Mouse (Mus musculus) thymus, postnatal 36 days (tissue): ENCODE data around the gene Cdk5rap1.
"Not testable (repeated sequence)": the region's sequence is repeated elsewhere in the genome, so short reads cannot be mapped to it uniquely, and the experiment has no call there.

ENCODE experiments used
- DNase-seq, 2 experiments: peaks; one replicate each; pipeline ENCODE4 v3.0.0; 2022; ENCODE audit warnings: mixed read lengths in 2 of 2

Gene Cdk5rap1

DNA sequence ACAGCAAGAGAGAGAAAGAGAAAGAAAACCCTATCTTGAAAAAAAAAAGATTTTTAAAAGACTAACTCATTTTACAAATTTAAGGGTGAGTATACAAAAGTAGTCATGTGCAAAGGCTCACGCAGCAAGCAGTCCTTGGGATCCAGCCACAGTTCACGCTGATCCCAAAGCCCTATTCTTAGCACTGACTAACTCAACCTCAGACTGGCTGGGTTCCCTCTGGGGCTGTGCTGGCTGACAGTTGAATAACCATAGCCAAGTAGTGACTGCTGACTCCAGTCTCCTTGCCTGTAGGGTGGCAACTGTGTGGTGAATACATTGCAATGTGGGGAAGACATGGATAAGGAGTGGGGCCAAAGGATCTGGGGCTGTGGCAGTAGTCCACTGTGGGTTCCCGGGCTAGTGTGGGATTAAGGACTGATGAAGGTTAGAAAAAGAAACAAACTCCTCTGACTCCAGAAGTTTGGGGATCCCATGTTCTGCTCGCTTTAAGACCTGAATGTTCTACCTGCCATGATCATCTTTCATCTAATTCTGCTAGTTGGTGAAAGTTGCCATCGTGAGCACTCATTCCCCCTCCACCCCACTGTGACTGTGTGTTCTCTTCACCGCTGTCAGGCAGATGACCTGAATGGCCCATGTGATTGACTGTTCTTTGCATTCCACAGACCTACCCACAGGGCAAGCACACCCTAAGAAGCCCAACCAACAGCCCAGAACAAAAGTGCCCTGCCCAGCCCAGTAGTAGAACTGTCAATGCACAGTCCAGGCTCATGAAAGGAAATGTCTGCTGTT is 2.2 kb upstream of the Cdk5rap1 start:
- DNase-seq, result no peak

- peak; percentile 60 to 65 for DNase-seq
These were observed 1.3 kb upstream of the Cdk5rap1 start for GRCm38 (mm10) chr2:154373961-154374632.

DNA sequence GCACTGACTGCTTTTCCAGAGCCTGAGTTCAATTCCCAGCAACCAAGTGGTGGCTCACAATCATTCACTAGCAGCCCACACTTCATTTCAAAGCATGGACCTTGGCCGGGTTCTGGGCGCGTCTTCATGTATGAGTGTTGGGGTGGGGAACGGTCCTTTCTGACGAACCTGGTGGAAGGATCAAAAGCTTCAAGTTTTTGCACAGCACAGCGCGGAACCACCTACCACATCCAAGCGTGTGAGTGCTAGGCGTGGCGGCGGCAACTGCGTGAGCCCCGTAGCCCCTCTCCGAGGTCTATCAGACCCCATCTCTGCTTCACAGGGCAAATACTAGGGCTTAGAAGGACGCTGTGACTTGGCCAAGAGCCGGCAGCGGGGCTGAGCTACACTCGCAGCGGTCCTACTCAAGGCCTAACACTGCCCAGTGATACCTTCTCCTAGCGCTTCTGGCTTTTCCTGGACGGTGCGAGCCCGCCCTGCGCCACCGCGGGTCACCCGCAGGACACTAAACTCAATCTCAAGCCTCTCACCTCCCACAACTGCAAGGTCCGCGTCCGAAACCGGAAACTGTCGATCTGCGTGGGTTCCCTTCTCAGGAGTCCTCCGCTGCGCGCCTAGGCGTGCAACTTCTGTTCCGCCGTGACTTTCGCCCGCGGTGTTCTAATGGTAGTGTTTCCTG is 520 bp downstream of the Cdk5rap1 start:
- peak; percentile 83 to 86 for DNase-seq

- no peak for DNase-seq
These were observed 5.3 kb downstream of the Cdk5rap1 start for GRCm38 (mm10) chr2:154367510-154367909.

DNA sequence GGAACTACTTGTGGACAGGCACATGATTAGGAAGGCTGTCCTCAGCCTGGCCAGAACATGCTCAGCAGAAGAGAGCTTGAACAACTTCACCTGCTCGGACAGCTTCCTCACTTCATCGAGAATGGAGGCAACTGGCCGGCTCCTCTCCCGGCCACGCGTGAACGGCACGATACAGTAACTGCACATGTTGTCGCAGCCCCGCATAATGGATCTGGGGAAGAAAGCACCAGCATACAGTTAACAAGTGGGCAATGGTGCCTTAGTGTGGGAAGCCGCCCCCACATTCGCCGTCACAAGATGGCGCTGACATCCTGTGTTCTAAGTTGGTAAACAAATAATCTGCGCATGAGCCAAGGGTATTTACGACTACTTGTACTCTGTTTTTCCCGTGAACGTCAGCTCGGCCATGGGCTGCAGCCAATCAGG is 18.8 kb downstream of the Cdk5rap1 start:
- not testable (repeated sequence) for DNase-seq

DNA sequence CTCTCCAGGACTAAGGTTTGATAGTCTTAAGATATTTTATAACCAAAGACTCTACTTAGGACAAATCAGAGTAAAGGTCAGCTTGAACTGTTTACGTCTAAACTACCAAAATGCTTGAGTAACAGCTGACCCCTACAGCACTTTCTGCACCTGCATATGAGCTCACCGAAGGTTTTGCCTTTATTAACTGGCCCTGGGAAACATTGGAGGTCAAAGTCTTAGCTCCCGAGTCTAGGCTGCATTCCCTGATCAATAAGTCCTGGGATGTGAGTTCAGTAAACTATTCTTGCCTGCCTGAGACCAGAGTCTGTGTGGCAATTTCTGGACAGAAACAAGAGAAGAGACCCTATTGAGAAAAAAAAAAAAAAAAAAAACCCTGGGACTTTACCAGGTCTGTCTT is 24.7 kb downstream of the Cdk5rap1 start:
- DNase-seq, result no peak

GRCm38 (mm10) chr2:154339356-154339755 is 33.5 kb downstream of the Cdk5rap1 start:
- DNase-seq, result no peak

- no peak for DNase-seq
These were observed 34.6 kb downstream of the Cdk5rap1 start for GRCm38 (mm10) chr2:154338161-154338560.

DNA sequence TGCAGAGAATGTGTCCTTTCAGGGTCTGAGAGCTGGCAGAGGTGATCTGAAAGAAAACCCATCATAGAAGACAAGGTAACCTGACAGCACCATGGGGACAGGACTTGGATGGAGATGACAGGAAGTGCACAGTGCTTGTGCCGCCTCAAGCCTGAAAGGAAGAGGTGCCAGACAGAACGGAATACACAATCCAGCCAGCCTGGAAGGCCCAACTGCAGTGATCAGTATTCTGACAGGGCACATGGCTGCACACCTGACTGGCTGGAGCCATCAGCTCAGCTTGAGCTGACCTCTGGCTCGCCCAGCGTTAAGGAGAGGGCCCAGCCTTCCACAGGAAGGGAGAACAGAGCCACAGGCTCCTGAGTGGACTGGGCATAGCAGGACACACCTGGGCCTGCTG is 37.2 kb downstream of the Cdk5rap1 start:
- DNase-seq, result no peak

DNA sequence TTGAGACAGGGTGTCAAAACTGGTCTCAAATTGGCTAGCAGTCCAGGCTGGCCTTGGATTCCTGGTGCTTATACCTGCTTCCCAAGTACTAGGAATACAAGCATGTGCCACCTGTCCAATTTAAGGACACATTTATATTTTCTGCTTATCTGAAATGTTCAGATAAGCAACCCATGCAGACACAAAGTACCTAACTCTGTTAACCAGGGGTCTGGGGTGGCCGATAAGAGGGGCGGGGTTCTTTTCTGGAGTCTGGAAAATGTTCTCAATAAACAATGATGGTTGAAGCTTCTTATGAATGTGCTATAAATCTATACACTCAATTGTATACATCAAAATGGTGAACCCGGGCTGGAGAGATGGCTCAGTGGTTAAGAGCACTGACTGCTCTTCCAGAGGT is 46.0 kb downstream of the Cdk5rap1 start:
- DNase-seq, result no peak

GRCm38 (mm10) chr2:154313771-154314170 is 59.0 kb downstream of the Cdk5rap1 start:
- DNase-seq, result not testable (repeated sequence)

DNA sequence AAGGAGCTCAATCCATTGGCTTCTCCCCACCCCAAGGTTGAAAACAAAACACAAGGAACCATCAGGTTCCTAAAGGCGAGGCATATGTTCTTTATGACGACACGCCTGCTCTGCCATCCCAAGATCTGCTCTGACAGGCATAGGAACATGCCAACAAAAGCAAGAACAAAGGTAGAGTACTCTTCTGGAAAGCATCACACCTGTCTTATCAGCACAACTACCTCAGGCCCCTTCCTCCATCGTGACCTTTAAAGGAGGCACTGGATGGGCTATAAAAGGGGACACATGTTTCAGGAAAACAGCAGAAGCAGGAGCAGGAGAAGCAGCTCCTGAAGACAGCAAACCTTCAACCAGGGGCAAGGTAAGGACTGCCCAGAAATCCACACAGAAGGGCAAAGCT is 65.9 kb downstream of the Cdk5rap1 start, which contains the start of gene Bpifb9b:
Gene Bpifb9b, plus strand, starts transcription at position 301 of the 400 bp plus-strand sequence.
- not testable (repeated sequence) for DNase-seq

GRCm38 (mm10) chr2:154304604-154305003 is 68.2 kb downstream of the Cdk5rap1 start:
- DNase-seq, result not testable (repeated sequence)

DNA sequence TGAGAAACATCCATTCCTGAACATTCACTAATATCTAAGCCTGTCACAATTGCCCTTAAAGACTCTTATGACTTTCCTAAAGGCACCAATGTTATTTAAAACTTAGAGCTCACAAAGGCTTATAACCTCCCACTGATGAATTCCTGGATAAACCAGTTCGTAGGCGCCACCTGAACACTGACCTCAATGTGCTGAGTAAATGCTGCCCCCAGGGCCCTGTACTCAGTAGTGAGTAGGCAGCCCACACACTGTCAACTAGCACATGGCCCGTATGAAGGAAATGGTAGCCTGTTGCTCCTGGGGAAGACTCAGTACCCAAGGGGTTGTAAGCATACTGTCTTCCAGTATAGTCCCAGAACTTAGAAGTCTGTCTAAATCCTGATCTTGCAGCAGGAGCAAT is 71.0 kb downstream of the Cdk5rap1 start:
- DNase-seq, result no peak

DNA sequence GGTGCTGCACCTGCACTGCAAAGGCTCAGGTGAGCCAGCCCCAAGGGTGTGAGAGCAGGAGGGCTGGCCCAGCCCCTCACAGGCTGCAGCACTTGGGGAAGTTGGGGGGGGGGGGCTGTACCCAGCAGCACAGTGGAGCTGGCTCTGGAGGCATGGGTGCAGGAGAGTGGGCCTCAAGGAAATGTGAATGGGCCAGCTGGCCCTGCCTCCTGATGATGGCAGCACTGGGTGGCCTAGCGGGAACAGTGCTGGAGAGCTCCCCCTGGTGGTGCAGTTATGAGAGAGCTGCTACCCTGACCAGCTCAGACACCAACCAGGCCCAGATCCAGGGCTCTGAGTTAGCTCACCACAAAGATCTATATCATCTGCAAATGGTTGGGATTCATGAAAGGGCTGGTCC is 72.3 kb downstream of the Cdk5rap1 start:
- peak; percentile 70 to 72 for DNase-seq

DNA sequence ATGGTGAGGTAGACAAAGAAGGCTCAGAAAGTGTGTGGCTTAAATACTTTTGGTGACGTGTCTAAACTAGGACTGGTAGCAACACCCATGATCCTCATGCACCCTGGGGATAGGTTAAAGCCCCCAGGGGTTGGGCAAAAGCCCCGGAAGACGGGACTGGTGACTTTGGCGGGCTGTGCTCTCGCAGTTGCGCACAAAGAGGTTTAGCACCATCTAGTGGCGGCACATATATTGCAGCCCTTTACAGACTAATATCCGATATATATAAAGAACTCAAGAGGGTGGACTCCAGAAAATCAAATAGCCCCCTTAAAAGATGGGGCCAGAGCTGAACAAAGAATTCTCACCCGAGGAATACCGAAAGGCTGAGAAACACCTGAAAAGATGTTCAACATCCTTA is 78.1 kb downstream of the Cdk5rap1 start:
- peak; percentile 48 to 49 for DNase-seq

DNA sequence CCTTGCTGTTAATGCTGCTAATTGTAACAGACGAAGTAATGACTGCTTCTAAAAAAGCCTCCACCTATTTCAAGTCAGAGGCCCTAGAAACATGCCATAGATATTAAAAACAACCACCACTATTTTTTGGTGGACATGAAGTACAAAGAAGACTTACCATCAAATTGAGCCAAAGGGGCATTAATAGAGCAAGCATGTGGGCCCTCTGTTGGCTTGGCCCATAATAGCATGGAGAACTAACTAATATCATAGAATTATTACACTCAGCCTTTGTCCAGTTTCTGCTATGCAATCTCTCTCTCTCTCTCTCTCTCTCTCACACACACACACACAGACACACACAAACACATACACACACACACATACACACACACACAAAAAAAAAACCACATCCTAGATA is 80.0 kb downstream of the Cdk5rap1 start:
- DNase-seq, result no peak

DNA sequence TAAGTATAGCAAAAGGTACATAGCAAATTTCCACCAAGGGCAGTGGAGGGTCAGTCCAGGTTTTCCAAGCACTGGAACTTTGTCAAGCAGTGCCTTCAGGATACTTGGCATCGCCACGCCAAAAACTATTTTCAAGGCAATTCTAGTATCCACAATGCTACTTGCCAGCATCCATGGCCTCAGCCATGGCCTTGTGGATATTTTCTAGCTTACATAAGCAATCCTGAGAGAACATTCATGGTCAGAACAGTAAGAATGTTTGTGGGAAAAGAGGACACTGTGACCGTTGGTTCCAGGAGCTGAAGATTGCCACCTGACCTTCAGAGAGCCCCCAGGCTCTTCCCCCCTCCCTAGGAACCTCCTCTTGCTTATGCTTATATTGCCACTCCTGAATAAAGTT is 80.9 kb downstream of the Cdk5rap1 start:
- not testable (repeated sequence) for DNase-seq
